Mouse (Mus musculus): ENCODE measurements around the gene Mrpl34. TPM values are rescaled to one million over a fixed set of nuclear protein-coding genes. Genes with fewer than 3 reads are reported as not detected.

Gene Mrpl34
- polyA plus RNA-seq, 1 experiment from 2014 or later: 178 TPM

DNA sequence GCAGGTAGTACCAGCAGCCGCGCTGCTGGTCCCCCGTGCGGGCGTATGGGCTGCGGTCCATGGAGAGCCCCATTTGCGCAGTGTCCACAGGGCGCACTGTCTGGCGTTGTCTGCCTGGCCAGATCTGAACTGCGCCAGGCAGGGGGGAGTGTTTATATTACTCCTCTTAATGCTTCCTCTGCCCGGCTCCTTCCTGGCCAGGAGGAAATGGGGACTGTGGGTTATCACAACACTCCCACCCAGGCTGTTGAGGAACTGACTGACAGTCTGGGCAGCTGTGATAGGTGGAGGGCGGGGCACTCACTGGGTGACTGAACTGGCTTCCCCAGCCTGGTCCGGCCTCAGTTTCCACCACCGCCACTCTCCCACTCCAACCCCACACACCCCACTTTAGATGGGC lies 46.9 kb downstream of the Mrpl34 start, which contains the start of gene Plvap:
Plvap (minus strand) TSS at position 109 of the 400 bp plus-strand sequence.
- H3K4me3 ChIP-seq (ENCODE audit: low read length): peak within 1 kb of the TSS; percentile 27
- H3K27me3 ChIP-seq (ENCODE audit: control insufficient read depth, insufficient read depth, low read length): peaks cover 21% of the 10 kb centered on the region
- WGBS: 25% methylated on average over 14 of the region's 14 CpGs
- H3K27ac ChIP-seq (ENCODE audit: low read depth, low read length): 0 out of 2 replicates have a peak within 1 kb of the TSS, but pooled peaks have one; percentile 48
- ATAC-seq (ENCODE audit: low FRiP score, low TSS enrichment): peak; percentile 49
- peak within 1 kb of the TSS; percentile 26; the same call in 1 of the 2 replicates for H3K4me2 ChIP-seq (replicated peaks; ENCODE audit: low read depth, low read length)
- H3K36me3 ChIP-seq (ENCODE audit: control insufficient read depth, insufficient read depth, low read length): no peaks in the 10 kb centered on the region
- peaks cover 11% of the 10 kb centered on the region; the same call in 1 of the 2 replicates for H3K4me1 ChIP-seq (ENCODE audit: control insufficient read depth, insufficient read depth, low read length)
- no peaks in the 10 kb centered on the region for H3K9me3 ChIP-seq (ENCODE audit: control insufficient read depth, low read length)
- H3K9ac ChIP-seq (ENCODE audit: low read depth, low read length): peak within 1 kb of the TSS; percentile 37; the same call in 1 of the 2 replicates

DNA sequence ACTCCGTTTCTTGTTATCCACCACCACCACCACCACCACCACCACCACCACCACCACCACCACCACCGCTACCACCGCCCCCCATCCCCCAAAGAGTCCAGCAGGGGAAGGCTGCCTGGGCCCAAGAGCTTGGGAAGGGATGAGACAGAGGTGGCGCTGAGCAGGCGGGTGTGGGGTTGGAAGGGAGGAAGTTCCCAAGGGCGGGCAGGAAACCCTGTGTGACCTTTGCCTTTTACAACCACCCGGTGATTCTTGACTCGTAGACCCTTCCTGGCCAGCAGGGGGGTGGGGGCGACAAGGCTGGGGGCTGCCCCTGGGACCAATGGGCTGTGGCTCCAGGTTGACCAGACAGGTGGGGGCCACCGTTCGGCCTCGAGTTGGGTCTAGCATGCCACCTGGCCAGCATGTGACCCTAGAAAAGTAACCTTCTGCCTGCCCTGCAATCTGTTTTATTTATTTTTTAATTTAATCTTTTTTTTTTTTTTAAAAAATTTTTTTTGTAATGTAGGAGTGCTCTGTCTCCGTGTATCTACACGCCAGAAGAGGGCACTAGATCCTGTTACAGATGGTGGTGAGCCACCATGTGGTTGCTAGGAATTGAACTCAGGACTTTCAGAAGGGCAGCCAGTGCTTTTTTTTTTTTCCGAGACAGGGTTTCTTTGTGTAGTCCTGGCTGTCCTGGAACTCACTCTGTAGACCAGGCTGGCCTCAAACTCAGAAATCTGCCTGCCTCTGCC lies 48.4 kb downstream of the Mrpl34 start:
- Histone ChIP-seq H3K4me1 (ENCODE audit: control insufficient read depth, insufficient read depth, low read length) (peaks cover 2% of the 10 kb centered on the region; the same call in 1 of the 2 replicates), H3K36me3 (ENCODE audit: control insufficient read depth, insufficient read depth, low read length) (no peaks in the 10 kb centered on the region), H3K27me3 (ENCODE audit: control insufficient read depth, insufficient read depth, low read length) (peaks cover 8% of the 10 kb centered on the region), H3K4me3 (ENCODE audit: low read length) (no peak overlapping the region), H3K9me3 (ENCODE audit: control insufficient read depth, low read length) (no peaks in the 10 kb centered on the region), H3K27ac (ENCODE audit: low read depth, low read length) (no peak overlapping the region), H3K9ac (ENCODE audit: low read depth, low read length) (no peak overlapping the region), H3K4me2 (replicated peaks; ENCODE audit: low read depth, low read length) (no peak overlapping the region)
- 69% methylated on average over 15 of the region's 15 CpGs for WGBS
- no peak for ATAC-seq (ENCODE audit: low FRiP score, low TSS enrichment)

DNA sequence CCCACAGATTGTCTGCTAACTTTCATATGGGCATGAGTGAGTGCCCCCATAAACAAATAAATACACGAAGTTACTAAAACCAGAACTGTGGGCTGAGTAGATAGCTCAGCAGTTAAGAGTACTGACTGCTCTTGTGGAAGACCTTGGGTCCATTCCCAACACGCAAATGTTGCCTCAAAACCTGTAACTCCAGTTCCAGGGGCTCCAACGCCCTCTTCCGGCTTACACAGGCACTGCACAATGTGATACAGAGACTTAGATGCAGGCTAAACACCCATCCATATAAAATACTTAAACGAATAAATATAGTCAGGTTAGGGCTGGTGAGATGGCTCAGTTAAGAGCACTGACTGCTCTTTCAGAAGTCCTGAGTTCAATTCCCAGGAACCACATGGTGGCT lies 50.3 kb downstream of the Mrpl34 start:
- no peak for ATAC-seq (ENCODE audit: low FRiP score, low TSS enrichment)
- no peaks in the 10 kb centered on the region for H3K4me1 ChIP-seq (ENCODE audit: control insufficient read depth, insufficient read depth, low read length)

More for the DNA sequence above, 50.3 kb downstream of the Mrpl34 start:
- Histone ChIP-seq H3K36me3 (ENCODE audit: control insufficient read depth, insufficient read depth, low read length) (no peaks in the 10 kb centered on the region), H3K27ac (ENCODE audit: low read depth, low read length) (no peak overlapping the region), H3K4me2 (replicated peaks; ENCODE audit: low read depth, low read length) (no peak overlapping the region), H3K27me3 (ENCODE audit: control insufficient read depth, insufficient read depth, low read length) (no peaks in the 10 kb centered on the region), H3K9me3 (ENCODE audit: control insufficient read depth, low read length) (no peaks in the 10 kb centered on the region), H3K4me3 (ENCODE audit: low read length) (no peak overlapping the region), H3K9ac (ENCODE audit: low read depth, low read length) (no peak overlapping the region)
- 79% methylated on average over 5 of the region's 5 CpGs for WGBS

Other genes starting within 250 kb of the Mrpl34 start
- gene Myo9b, start 192.2 kb upstream of the Mrpl34 start, polyA plus RNA-seq (2014; fragmentation: Nextera tagmentation; extraction: Ambion mirVana): 14.6 and 23.7 TPM in 2 replicates
- gene Haus8, start 192.0 kb upstream of the Mrpl34 start, polyA plus RNA-seq (2014; fragmentation: Nextera tagmentation; extraction: Ambion mirVana): 53.3 and 55.5 TPM in 2 replicates
- gene Use1, start 98.1 kb upstream of the Mrpl34 start, polyA plus RNA-seq (2014; fragmentation: Nextera tagmentation; extraction: Ambion mirVana): 112 and 115 TPM in 2 replicates
- 4.6 and 5.2 TPM in 2 replicates for gene Ocel1, start 93.7 kb upstream of the Mrpl34 start, polyA plus RNA-seq (2014; fragmentation: Nextera tagmentation; extraction: Ambion mirVana)
- 134 and 149 TPM in 2 replicates for gene Nr2f6, start 83.0 kb upstream of the Mrpl34 start, polyA plus RNA-seq (2014; fragmentation: Nextera tagmentation; extraction: Ambion mirVana)
- 10.4 and 12.3 TPM in 2 replicates for gene Ushbp1, start 69.2 kb upstream of the Mrpl34 start, polyA plus RNA-seq (2014; fragmentation: Nextera tagmentation; extraction: Ambion mirVana)
- gene Babam1, start 68.1 kb upstream of the Mrpl34 start, polyA plus RNA-seq (2014; fragmentation: Nextera tagmentation; extraction: Ambion mirVana): 107 and 125 TPM in 2 replicates
- 28.5 and 38.2 TPM in 2 replicates for gene Ankle1, start 58.9 kb upstream of the Mrpl34 start, polyA plus RNA-seq (2014; fragmentation: Nextera tagmentation; extraction: Ambion mirVana)
- 26.5 and 32.5 TPM in 2 replicates for gene Abhd8, start 1.3 kb upstream of the Mrpl34 start, polyA plus RNA-seq (2014; fragmentation: Nextera tagmentation; extraction: Ambion mirVana)
- 106 and 113 TPM in 2 replicates for gene Dda1, start 4.2 kb downstream of the Mrpl34 start, polyA plus RNA-seq (2014; fragmentation: Nextera tagmentation; extraction: Ambion mirVana)
- gene Ano8, start 21.0 kb downstream of the Mrpl34 start, polyA plus RNA-seq (2014; fragmentation: Nextera tagmentation; extraction: Ambion mirVana): 2.9 and 3.4 TPM in 2 replicates
- gene Gtpbp3, start 23.1 kb downstream of the Mrpl34 start, polyA plus RNA-seq (2014; fragmentation: Nextera tagmentation; extraction: Ambion mirVana): 6.6 and 8.4 TPM in 2 replicates
- gene Plvap, start 46.8 kb downstream of the Mrpl34 start, polyA plus RNA-seq (2014; fragmentation: Nextera tagmentation; extraction: Ambion mirVana): 117 and 123 TPM in 2 replicates
- gene Ccdc194, start 60.8 kb downstream of the Mrpl34 start, polyA plus RNA-seq (2014; fragmentation: Nextera tagmentation; extraction: Ambion mirVana): 0.27 and 0.34 TPM in 2 replicates
- 8.6 and 17.1 TPM in 2 replicates for gene Bst2, start 72.5 kb downstream of the Mrpl34 start, polyA plus RNA-seq (2014; fragmentation: Nextera tagmentation; extraction: Ambion mirVana)
- gene Mvb12a, start 78.0 kb downstream of the Mrpl34 start, polyA plus RNA-seq (2014; fragmentation: Nextera tagmentation; extraction: Ambion mirVana): 98.7 and 111 TPM in 2 replicates
- gene Tmem221, start 93.9 kb downstream of the Mrpl34 start, polyA plus RNA-seq (2014; fragmentation: Nextera tagmentation; extraction: Ambion mirVana): 8.2 and 11.2 TPM in 2 replicates
- 0.16 and 0.27 TPM in 2 replicates for gene Nxnl1, start 101.6 kb downstream of the Mrpl34 start, polyA plus RNA-seq (2014; fragmentation: Nextera tagmentation; extraction: Ambion mirVana)
- 26.5 and 30.9 TPM in 2 replicates for gene Slc27a1, start 103.9 kb downstream of the Mrpl34 start, polyA plus RNA-seq (2014; fragmentation: Nextera tagmentation; extraction: Ambion mirVana)
- gene Pgls, start 127.2 kb downstream of the Mrpl34 start, polyA plus RNA-seq (2014; fragmentation: Nextera tagmentation; extraction: Ambion mirVana): 283 and 289 TPM in 2 replicates
- gene Fam129c, start 132.7 kb downstream of the Mrpl34 start, polyA plus RNA-seq (2014; fragmentation: Nextera tagmentation; extraction: Ambion mirVana): 2.7 and 3.4 TPM in 2 replicates
- 61.4 and 76.8 TPM in 2 replicates for gene Colgalt1, start 146.0 kb downstream of the Mrpl34 start, polyA plus RNA-seq (2014; fragmentation: Nextera tagmentation; extraction: Ambion mirVana)
- 0.50 and 0.53 TPM in 2 replicates for gene Unc13a, start 206.8 kb downstream of the Mrpl34 start, polyA plus RNA-seq (2014; fragmentation: Nextera tagmentation; extraction: Ambion mirVana)
- gene Jak3, start 211.3 kb downstream of the Mrpl34 start, polyA plus RNA-seq (2014; fragmentation: Nextera tagmentation; extraction: Ambion mirVana): 3.0 and 5.2 TPM in 2 replicates
- gene Insl3, start 224.3 kb downstream of the Mrpl34 start, polyA plus RNA-seq (2014; fragmentation: Nextera tagmentation; extraction: Ambion mirVana): 1.2 TPM in 1 of 2 replicates, not detected in the other
- gene B3gnt3, start 236.8 kb downstream of the Mrpl34 start, polyA plus RNA-seq (2014; fragmentation: Nextera tagmentation; extraction: Ambion mirVana): 1.1 and 1.6 TPM in 2 replicates